Mouse (Mus musculus): ENCODE measurements around the gene Gm10188. TPM values are rescaled to one million over a fixed set of nuclear protein-coding genes. Genes with fewer than 3 reads are reported as not detected.

The Gm10188 gene
- polyA plus RNA-seq, 1 experiment from 2014 or later: not detected

GRCm38 (mm10) chr1:132200562-132201510, 28.7 kb downstream of the Gm10188 start:
- Histone ChIP-seq H3K27me3 (peaks cover 78% of the 10 kb centered on the region), H3K4me2 (peak overlapping the region; percentile 24), H3K4me1 (peaks cover 13% of the 10 kb centered on the region), H3K4me3 (replicated peaks) (peak overlapping the region; percentile 16; the same call in 1 of the 2 replicates), H3K36me3 (no peaks in the 10 kb centered on the region), H3K9ac (no peak overlapping the region), H3K27ac (no peak overlapping the region), H3K9me3 (replicated peaks) (no peaks in the 10 kb centered on the region)
- ATAC-seq (replicated peaks; ENCODE audit: low FRiP score): no peak
- WGBS: 22% methylated on average over 11 of the region's 11 CpGs

- H3K27ac ChIP-seq: no peak overlapping the region
- ATAC-seq (replicated peaks; ENCODE audit: low FRiP score): no peak
Observed at GRCm38 (mm10) chr1:132199934-132200333, 29.6 kb downstream of the Gm10188 start.

GRCm38 (mm10) chr1:132199244-132199643, 30.3 kb downstream of the Gm10188 start:
- H3K36me3 ChIP-seq: no peaks in the 10 kb centered on the region
- ATAC-seq (replicated peaks; ENCODE audit: low FRiP score): no peak
- peaks cover 88% of the 10 kb centered on the region for H3K27me3 ChIP-seq
- H3K4me3 ChIP-seq (replicated peaks): no peak overlapping the region
- H3K4me2 ChIP-seq: no peak overlapping the region
- H3K9ac ChIP-seq: no peak overlapping the region
- no peaks in the 10 kb centered on the region for H3K9me3 ChIP-seq (replicated peaks)
- H3K27ac ChIP-seq: no peak overlapping the region
- peaks cover 22% of the 10 kb centered on the region for H3K4me1 ChIP-seq
- 70% methylated on average over 6 of the region's 6 CpGs for WGBS

More at GRCm38 (mm10) chr1:132199934-132200333, 29.6 kb downstream of the Gm10188 start:
- peak overlapping the region; percentile 24 for H3K4me2 ChIP-seq
- peaks cover 86% of the 10 kb centered on the region for H3K27me3 ChIP-seq
- H3K9ac ChIP-seq: no peak overlapping the region
- H3K4me1 ChIP-seq: peaks cover 22% of the 10 kb centered on the region
- H3K4me3 ChIP-seq (replicated peaks): no peak overlapping the region
- H3K9me3 ChIP-seq (replicated peaks): no peaks in the 10 kb centered on the region
- H3K36me3 ChIP-seq: no peaks in the 10 kb centered on the region
- 18% methylated on average over 12 of the region's 12 CpGs for WGBS

- H3K4me3 ChIP-seq (replicated peaks): no peak overlapping the region
- no peak for ATAC-seq (replicated peaks; ENCODE audit: low FRiP score)
- peaks cover 90% of the 10 kb centered on the region for H3K27me3 ChIP-seq
- WGBS: 73% methylated on average over 16 of the region's 16 CpGs
- H3K4me1 ChIP-seq: peaks cover 23% of the 10 kb centered on the region
- no peak overlapping the region for H3K9ac ChIP-seq
- no peak overlapping the region for H3K4me2 ChIP-seq
- no peaks in the 10 kb centered on the region for H3K9me3 ChIP-seq (replicated peaks)
- H3K36me3 ChIP-seq: no peaks in the 10 kb centered on the region
- no peak overlapping the region for H3K27ac ChIP-seq
Observed at GRCm38 (mm10) chr1:132198401-132199071, 31.0 kb downstream of the Gm10188 start.

- no peak overlapping the region for H3K27ac ChIP-seq
- 14% methylated on average over 9 of the region's 9 CpGs for WGBS
- no peak for ATAC-seq (replicated peaks; ENCODE audit: low FRiP score)
- H3K9ac ChIP-seq: no peak overlapping the region
- H3K27me3 ChIP-seq: peaks cover 90% of the 10 kb centered on the region
- H3K36me3 ChIP-seq: no peaks in the 10 kb centered on the region
- no peak overlapping the region for H3K4me2 ChIP-seq
- no peaks in the 10 kb centered on the region for H3K9me3 ChIP-seq (replicated peaks)
- H3K4me1 ChIP-seq: peaks cover 28% of the 10 kb centered on the region
- no peak overlapping the region for H3K4me3 ChIP-seq (replicated peaks)
Observed at GRCm38 (mm10) chr1:132197666-132198065, 31.9 kb downstream of the Gm10188 start.

- Histone ChIP-seq H3K36me3 (no peaks in the 10 kb centered on the region), H3K27me3 (peaks cover 92% of the 10 kb centered on the region), H3K4me1 (peaks cover 39% of the 10 kb centered on the region), H3K4me2 (no peak overlapping the region), H3K27ac (no peak overlapping the region), H3K4me3 (replicated peaks) (no peak overlapping the region), H3K9ac (no peak overlapping the region), H3K9me3 (replicated peaks) (no peaks in the 10 kb centered on the region)
- 18% methylated on average over 7 of the region's 7 CpGs for WGBS
- no peak for ATAC-seq (replicated peaks; ENCODE audit: low FRiP score)
Observed at GRCm38 (mm10) chr1:132196337-132196736, 33.2 kb downstream of the Gm10188 start.

- Histone ChIP-seq H3K9me3 (replicated peaks) (no peaks in the 10 kb centered on the region), H3K27ac (no peak overlapping the region)
- WGBS: 38% methylated on average over 5 of the region's 5 CpGs
Observed at GRCm38 (mm10) chr1:132195681-132196080, 33.9 kb downstream of the Gm10188 start.

GRCm38 (mm10) chr1:132195100-132195499, 34.5 kb downstream of the Gm10188 start:
- Histone ChIP-seq H3K27ac (no peak overlapping the region), H3K9ac (no peak overlapping the region), H3K4me1 (peaks cover 52% of the 10 kb centered on the region), H3K9me3 (replicated peaks) (no peaks in the 10 kb centered on the region), H3K27me3 (peaks cover 94% of the 10 kb centered on the region), H3K4me2 (no peak overlapping the region), H3K36me3 (no peaks in the 10 kb centered on the region), H3K4me3 (replicated peaks) (no peak overlapping the region)
- 46% methylated on average over 9 of the region's 9 CpGs for WGBS
- ATAC-seq (replicated peaks; ENCODE audit: low FRiP score): no peak

More at GRCm38 (mm10) chr1:132195681-132196080, 33.9 kb downstream of the Gm10188 start:
- no peak overlapping the region for H3K4me2 ChIP-seq
- H3K27me3 ChIP-seq: peaks cover 94% of the 10 kb centered on the region
- no peak overlapping the region for H3K4me3 ChIP-seq (replicated peaks)
- H3K4me1 ChIP-seq: peaks cover 46% of the 10 kb centered on the region
- no peak for ATAC-seq (replicated peaks; ENCODE audit: low FRiP score)
- no peaks in the 10 kb centered on the region for H3K36me3 ChIP-seq
- H3K9ac ChIP-seq: no peak overlapping the region

GRCm38 (mm10) chr1:132194624-132195023, 34.9 kb downstream of the Gm10188 start:
- 36% methylated on average over 3 of the region's 3 CpGs for WGBS
- H3K4me3 ChIP-seq (replicated peaks): no peak overlapping the region
- H3K27ac ChIP-seq: no peak overlapping the region
- no peak for ATAC-seq (replicated peaks; ENCODE audit: low FRiP score)
- H3K9ac ChIP-seq: no peak overlapping the region
- H3K4me2 ChIP-seq: no peak overlapping the region
- peaks cover 56% of the 10 kb centered on the region for H3K4me1 ChIP-seq
- H3K9me3 ChIP-seq (replicated peaks): no peaks in the 10 kb centered on the region
- no peaks in the 10 kb centered on the region for H3K36me3 ChIP-seq
- peaks cover 94% of the 10 kb centered on the region for H3K27me3 ChIP-seq

GRCm38 (mm10) chr1:132193806-132194205, 35.8 kb downstream of the Gm10188 start:
- no peak overlapping the region for H3K27ac ChIP-seq
- no peaks in the 10 kb centered on the region for H3K36me3 ChIP-seq
- no peak overlapping the region for H3K4me3 ChIP-seq (replicated peaks)
- H3K9me3 ChIP-seq (replicated peaks): no peaks in the 10 kb centered on the region
- peaks cover 58% of the 10 kb centered on the region for H3K4me1 ChIP-seq
- no peak overlapping the region for H3K9ac ChIP-seq
- H3K27me3 ChIP-seq: peaks cover 94% of the 10 kb centered on the region
- no peak overlapping the region for H3K4me2 ChIP-seq
- 54% methylated on average over 3 of the region's 3 CpGs for WGBS
- no peak for ATAC-seq (replicated peaks; ENCODE audit: low FRiP score)

GRCm38 (mm10) chr1:132191786-132192680, 37.5 kb downstream of the Gm10188 start:
- no peak overlapping the region for H3K9ac ChIP-seq
- peak overlapping the region; percentile 55 for H3K4me3 ChIP-seq (replicated peaks)
- no peak overlapping the region for H3K27ac ChIP-seq
- H3K4me1 ChIP-seq: peaks cover 57% of the 10 kb centered on the region
- H3K36me3 ChIP-seq: no peaks in the 10 kb centered on the region
- no peak for ATAC-seq (replicated peaks; ENCODE audit: low FRiP score)
- H3K4me2 ChIP-seq: peak overlapping the region; percentile 88
- WGBS: 3% methylated on average over 16 of the region's 16 CpGs
- H3K27me3 ChIP-seq: peaks cover 93% of the 10 kb centered on the region
- H3K9me3 ChIP-seq (replicated peaks): no peaks in the 10 kb centered on the region
